Mouse (Mus musculus) forebrain, embryonic 13.5 days (tissue): ENCODE data around the gene Als2. TPM values are rescaled to one million over a fixed set of nuclear protein-coding genes. Genes with fewer than 3 reads are reported as not detected.
A peak's percentile ranks its signal among the peaks of the same experiment; 100 is the strongest.

Source experiments
- ATAC-seq: fragments of 200-750 bp; cut with Nextera tagmentation; 2 replicates; pipeline ENCODE4 v1.8.0; 2017
- H3K27ac ChIP-seq: fragments of 300-500 bp; sonication (generic); 2 replicates; pipeline ENCODE4 v1.5.1; 2015; ENCODE audit warnings: inconsistent platforms, mild to moderate bottlenecking, moderate library complexity
- H3K27me3 ChIP-seq: fragments of 300-500 bp; sonication (generic); 2 replicates; pipeline ENCODE4 v1.6.1; 2015; ENCODE audit warnings: mild to moderate bottlenecking, inconsistent platforms
- H3K36me3 ChIP-seq: fragments of 300-500 bp; sonication (generic); 2 replicates; pipeline ENCODE4 v1.6.1; 2015; ENCODE audit warnings: mild to moderate bottlenecking, inconsistent platforms; ENCODE audit not compliant: poor library complexity, severe bottlenecking
- H3K4me1 ChIP-seq: fragments of 300-500 bp; sonication (generic); 2 replicates; pipeline ENCODE4 v1.6.1; 2015; ENCODE audit warnings: inconsistent platforms
- H3K4me2 ChIP-seq: fragments of 300-500 bp; sonication (generic); 2 replicates; pipeline ENCODE4 v1.6.1; 2015; ENCODE audit warnings: inconsistent platforms, mild to moderate bottlenecking, moderate library complexity
- H3K4me3 ChIP-seq: fragments of 300-500 bp; sonication (generic); 2 replicates; pipeline ENCODE4 v1.5.1; 2015; ENCODE audit warnings: mild to moderate bottlenecking, inconsistent platforms
- H3K9ac ChIP-seq: fragments of 300-500 bp; sonication (generic); 2 replicates; pipeline ENCODE4 v1.6.1; 2015; ENCODE audit warnings: mild to moderate bottlenecking, inconsistent platforms
- H3K9me3 ChIP-seq: fragments of 300-500 bp; sonication (generic); replicated peaks from 2 replicates; pipeline ENCODE4 v1.6.1; 2016; ENCODE audit warnings: inconsistent platforms
- WGBS: fragments of 180-500 bp; shearing (Covaris S2); methylation state at CpG from one replicate; pipeline ENCODE4 v1.1.7; 2015; 5-methylcytosine and 5-hydroxymethylcytosine counted together
- polyA plus RNA-seq: library from polyadenylated mRNA; unstranded; fragments of >200 nt; fragmentation: Nextera tagmentation; extraction: Ambion mirVana; gene quantifications from 2 replicates; pipeline ENCODE4 v1.2.1, GENCODE M21; 2015

Gene Als2
- polyA plus RNA-seq, 1 experiment from 2014 or later, result 13.2 TPM

DNA sequence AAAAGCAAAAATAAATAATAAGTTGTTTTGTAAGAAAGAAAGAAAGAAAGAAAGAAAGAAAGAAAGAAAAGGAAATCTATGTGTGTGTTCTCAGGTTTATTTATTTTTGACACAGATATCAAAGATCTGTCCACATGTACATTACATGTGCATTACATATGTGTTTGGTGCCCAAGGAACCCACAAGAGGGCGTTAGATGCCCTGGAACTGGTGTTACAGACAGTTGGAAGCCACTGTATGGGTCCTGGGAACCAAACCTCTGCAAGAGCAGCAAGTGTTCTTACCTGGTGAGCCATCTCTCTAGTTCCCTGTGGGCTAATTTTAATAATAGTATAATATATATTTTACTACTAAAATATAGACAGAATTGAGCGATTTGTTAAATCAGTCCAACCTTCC lies 6.7 kb upstream of the Als2 start:
- no peak overlapping the region for H3K27ac ChIP-seq
- no peak overlapping the region for H3K9ac ChIP-seq
- H3K36me3 ChIP-seq, result no peaks in the 10 kb centered on the region
- ATAC-seq, result no peak
- 69% methylated on average over 2 of the region's 2 CpGs for whole genome bisulfite sequencing
- no peaks in the 10 kb centered on the region for H3K27me3 ChIP-seq
- H3K4me3 ChIP-seq, result no peak overlapping the region
- 0 out of 2 replicates have a peak, but pooled peaks cover 4% of the 10 kb centered on the region for H3K9me3 ChIP-seq
- H3K4me1 ChIP-seq, result no peaks in the 10 kb centered on the region
- H3K4me2 ChIP-seq, result no peak overlapping the region

DNA sequence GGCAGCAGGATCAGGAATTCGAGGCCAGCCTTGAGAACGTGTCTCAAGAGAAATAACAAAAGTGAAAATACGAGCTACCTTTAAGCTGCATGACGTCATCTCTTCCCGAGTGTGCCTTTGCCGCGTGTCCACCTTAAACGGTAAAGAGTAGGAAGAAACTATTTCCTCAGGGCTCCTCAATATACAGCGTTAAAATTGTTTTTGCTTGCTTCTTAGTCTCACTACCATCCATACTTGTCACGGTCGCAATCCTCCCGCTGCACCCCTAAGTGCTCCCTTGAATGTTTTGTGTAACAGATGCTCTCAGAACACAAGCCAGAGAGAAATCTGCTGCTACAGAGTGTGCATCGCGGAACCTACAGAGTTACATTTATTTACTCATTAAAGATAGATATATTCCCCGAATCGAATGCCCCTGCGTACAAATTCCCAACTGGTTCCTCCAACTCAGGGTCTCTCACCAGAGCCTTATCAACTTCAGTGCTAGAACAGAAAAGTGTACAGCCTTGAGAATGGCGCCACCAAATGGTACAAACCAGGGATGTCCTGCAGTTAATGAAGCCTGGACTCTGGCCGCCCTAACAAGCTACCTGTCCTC lies 682 bp upstream of the Als2 start:
- ATAC-seq, result peak; percentile 50; the same call in 1 of the 2 replicates
- 0 out of 2 replicates have a peak, but pooled peaks cover 4% of the 10 kb centered on the region for H3K9me3 ChIP-seq
- 0 out of 2 replicates have a peak overlapping the region, but pooled peaks have one; percentile 8 for H3K27ac ChIP-seq

DNA sequence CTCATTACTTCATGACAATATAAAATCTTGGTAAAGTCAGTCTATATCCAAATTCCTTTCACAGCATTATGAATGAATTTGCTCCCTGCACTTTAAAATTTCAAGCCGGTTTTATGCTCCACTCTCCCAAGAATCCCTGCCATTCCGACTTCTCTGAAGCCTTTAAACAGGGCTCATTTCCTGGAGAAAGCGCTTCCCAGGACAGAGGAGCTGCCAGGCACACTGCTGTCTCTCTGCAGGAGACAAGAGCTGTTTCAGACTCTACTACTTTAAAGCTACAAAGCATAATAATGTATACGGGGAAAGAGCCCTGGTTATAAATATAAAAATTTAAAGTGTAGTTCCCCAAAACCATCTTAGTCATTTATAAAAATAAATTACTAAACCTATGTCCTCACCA lies 7.8 kb downstream of the Als2 start:
- Histone ChIP-seq H3K27ac (no peak overlapping the region), H3K36me3 (peaks cover 10% of the 10 kb centered on the region; the same call in 1 of the 2 replicates), H3K27me3 (no peaks in the 10 kb centered on the region), H3K9ac (no peak overlapping the region), H3K4me3 (no peak overlapping the region), H3K4me2 (no peak overlapping the region), H3K9me3 (no peaks in the 10 kb centered on the region), H3K4me1 (no peaks in the 10 kb centered on the region)
- ATAC-seq, result no peak
- WGBS, result 43% methylated on average over 4 of the region's 4 CpGs

More for the DNA sequence above, 682 bp upstream of the Als2 start:
- no peaks in the 10 kb centered on the region for H3K27me3 ChIP-seq
- peaks cover 4% of the 10 kb centered on the region; the same call in 1 of the 2 replicates for H3K4me1 ChIP-seq
- no peaks in the 10 kb centered on the region for H3K36me3 ChIP-seq
- H3K4me2 ChIP-seq, result peak overlapping the region; percentile 69
- peak overlapping the region; percentile 80 for H3K9ac ChIP-seq
- H3K4me3 ChIP-seq, result peak overlapping the region; percentile 78
- WGBS, result under 1% methylated on average over 19 of the region's 19 CpGs

DNA sequence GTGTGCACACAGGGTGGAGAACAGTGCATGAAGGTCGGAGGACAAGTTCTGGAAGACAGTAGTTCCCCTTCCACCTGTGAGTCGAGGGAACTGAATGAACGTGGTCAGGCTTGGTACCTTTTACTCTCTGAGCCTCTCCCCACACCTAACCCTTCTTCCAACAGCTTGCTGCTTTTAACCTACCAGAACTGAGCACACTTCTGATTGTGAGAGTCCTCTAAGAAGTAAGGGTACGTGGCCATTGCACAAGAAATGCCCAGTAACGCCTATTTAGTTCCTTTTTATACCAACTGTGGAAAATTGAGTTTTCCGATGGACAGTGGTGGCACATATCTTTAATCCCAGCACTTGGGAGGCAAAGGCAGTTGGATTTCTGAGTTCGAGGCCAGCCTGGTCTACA lies 8.5 kb downstream of the Als2 start:
- H3K36me3 ChIP-seq, result peaks cover 10% of the 10 kb centered on the region; the same call in 1 of the 2 replicates
- no peaks in the 10 kb centered on the region for H3K9me3 ChIP-seq
- H3K9ac ChIP-seq, result no peak overlapping the region
- H3K4me1 ChIP-seq, result no peaks in the 10 kb centered on the region
- H3K4me2 ChIP-seq, result no peak overlapping the region
- no peak overlapping the region for H3K27ac ChIP-seq
- WGBS, result 88% methylated on average over 7 of the region's 7 CpGs
- no peaks in the 10 kb centered on the region for H3K27me3 ChIP-seq
- no peak overlapping the region for H3K4me3 ChIP-seq
- ATAC-seq, result no peak

DNA sequence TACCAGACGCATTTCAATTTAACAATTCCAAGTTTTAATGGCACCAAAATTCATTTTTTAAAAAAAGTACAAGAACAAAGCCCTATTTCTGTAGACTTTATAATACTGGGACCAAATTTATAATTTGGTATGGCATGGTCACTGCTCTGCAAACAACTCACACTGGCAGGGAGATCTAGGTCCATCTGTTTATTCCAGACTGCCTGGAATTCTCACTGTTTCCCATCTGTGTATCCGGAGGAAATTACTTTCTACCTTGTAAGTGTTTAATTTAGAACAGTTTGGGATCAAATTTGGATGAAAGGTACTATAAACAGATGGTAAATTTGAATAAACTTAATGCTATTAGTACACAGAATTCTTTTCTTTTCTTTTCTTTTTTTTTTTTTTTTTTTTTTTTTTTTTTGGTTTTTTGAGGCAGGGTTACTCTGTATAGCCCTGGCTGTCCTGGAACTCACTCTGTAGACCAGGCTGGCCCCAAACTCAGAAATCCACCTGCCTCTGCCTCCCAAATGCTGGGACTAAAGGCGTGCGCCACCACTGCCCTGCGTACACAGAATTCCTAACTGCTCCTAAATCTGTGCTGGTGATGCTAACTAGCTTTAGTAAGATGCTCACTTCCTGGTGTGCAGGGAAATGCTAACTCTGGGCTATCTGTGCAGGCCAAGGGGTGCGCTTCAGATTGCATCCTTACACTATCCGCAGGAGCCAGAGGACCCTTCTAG lies 14.8 kb downstream of the Als2 start:
- ATAC-seq, result no peak
- H3K4me2 ChIP-seq, result no peak overlapping the region
- H3K9ac ChIP-seq, result no peak overlapping the region
- no peaks in the 10 kb centered on the region for H3K9me3 ChIP-seq
- no peak overlapping the region for H3K27ac ChIP-seq
- no peaks in the 10 kb centered on the region for H3K4me1 ChIP-seq
- peaks cover 7% of the 10 kb centered on the region for H3K36me3 ChIP-seq
- H3K4me3 ChIP-seq, result no peak overlapping the region
- no peaks in the 10 kb centered on the region for H3K27me3 ChIP-seq
- WGBS, result 94% methylated on average over 7 of the region's 7 CpGs

DNA sequence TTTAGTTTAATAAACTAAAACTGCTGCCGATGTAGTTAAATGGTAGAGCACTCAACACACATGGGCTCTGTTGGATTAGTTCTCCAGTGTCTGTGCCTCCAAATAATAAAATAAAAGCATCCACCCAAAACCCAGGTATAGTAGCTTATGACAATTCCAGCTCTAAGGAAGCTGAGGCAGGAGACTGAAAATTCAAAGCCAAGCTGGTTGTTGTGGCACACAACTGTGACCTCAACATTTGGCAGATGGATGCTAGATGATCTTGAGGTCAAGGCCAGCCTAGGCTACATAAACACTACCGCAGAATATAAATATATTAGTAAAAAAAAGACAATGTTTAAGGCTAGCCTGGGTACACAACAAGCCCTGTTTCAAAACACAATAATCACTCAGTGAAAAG lies 15.4 kb downstream of the Als2 start:
- Histone ChIP-seq H3K9ac (no peak overlapping the region), H3K27ac (no peak overlapping the region), H3K4me3 (no peak overlapping the region), H3K4me2 (no peak overlapping the region), H3K27me3 (no peaks in the 10 kb centered on the region), H3K36me3 (peaks cover 9% of the 10 kb centered on the region), H3K4me1 (no peaks in the 10 kb centered on the region), H3K9me3 (no peaks in the 10 kb centered on the region)
- ATAC-seq, result no peak
- 97% methylated on average over 2 of the region's 2 CpGs for WGBS

DNA sequence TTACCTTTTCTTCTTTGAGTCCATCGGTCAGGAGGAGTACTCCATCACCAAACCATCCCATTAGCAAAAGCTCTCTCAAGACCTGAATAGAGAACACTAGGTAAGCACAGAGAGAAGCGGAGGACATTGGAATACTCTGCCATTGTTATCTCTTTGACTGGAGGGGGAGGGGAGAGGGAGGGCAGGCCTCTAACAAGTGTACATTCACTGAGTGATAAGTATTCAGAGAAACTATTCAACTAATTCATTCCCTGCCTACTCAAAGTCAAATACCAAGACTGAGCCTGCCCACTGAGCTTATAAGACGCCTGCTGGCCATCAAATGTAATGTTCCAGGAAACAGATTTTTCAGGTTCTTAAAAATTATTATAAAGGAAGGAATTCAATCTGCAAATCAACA lies 16.7 kb downstream of the Als2 start:
- no peak for ATAC-seq
- Histone ChIP-seq H3K9me3 (no peaks in the 10 kb centered on the region), H3K4me2 (no peak overlapping the region), H3K36me3 (peaks cover 21% of the 10 kb centered on the region), H3K27ac (no peak overlapping the region), H3K4me3 (no peak overlapping the region), H3K4me1 (no peaks in the 10 kb centered on the region), H3K27me3 (no peaks in the 10 kb centered on the region), H3K9ac (no peak overlapping the region)
- WGBS, result 61% methylated on average over 3 of the region's 3 CpGs

DNA sequence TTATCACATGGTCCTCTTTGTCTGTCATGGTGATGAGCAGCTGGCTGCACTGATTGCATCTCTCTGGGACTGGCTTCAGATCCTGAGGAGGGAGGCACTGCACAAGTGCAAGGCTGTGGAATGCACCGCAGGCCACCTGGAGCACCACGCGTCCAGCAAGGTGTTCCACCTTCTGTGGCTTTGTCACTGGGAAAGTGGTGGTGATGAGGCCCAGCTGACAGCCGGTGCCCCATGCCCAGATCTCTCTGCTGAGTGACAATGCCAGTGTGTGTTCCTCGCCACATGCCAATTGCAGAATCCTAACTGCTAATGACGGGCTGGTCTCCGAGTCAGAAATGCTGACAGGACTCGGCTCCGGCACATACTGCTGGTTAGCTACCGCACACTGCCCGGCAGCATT lies 21.6 kb downstream of the Als2 start:
- no peak for ATAC-seq
- Histone ChIP-seq H3K27ac (no peak overlapping the region), H3K9ac (no peak overlapping the region), H3K4me3 (no peak overlapping the region), H3K9me3 (no peaks in the 10 kb centered on the region), H3K27me3 (no peaks in the 10 kb centered on the region), H3K4me2 (no peak overlapping the region), H3K4me1 (no peaks in the 10 kb centered on the region), H3K36me3 (peaks cover 36% of the 10 kb centered on the region)
- 94% methylated on average over 11 of the region's 11 CpGs for WGBS

DNA sequence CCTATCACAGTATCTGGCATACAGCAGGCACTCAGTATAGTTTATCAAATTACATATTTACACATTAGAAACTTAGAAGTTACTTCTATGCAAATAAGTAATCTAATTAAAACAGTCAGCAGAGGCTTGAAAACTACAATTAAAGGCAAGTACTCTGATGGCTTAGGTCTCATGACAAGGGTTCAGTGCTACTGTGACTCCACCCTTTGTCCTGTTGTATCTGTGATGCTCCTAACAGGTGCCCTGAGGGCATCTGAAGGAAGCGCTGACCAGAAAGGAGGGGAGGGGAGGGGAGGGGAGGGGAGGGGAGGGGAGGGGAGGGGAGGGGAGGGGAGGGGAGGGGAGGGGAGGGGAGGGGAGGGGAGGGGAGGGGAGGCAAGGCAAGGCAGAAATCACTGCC lies 24.1 kb downstream of the Als2 start:
- no CpG with 5 or more reads among the region's 1 CpGs for WGBS
- Histone ChIP-seq H3K27me3 (no peaks in the 10 kb centered on the region), H3K4me2 (no peak overlapping the region), H3K4me3 (no peak overlapping the region), H3K27ac (no peak overlapping the region), H3K36me3 (peaks cover 47% of the 10 kb centered on the region), H3K9ac (no peak overlapping the region), H3K9me3 (no peaks in the 10 kb centered on the region), H3K4me1 (no peaks in the 10 kb centered on the region)
- no peak for ATAC-seq

DNA sequence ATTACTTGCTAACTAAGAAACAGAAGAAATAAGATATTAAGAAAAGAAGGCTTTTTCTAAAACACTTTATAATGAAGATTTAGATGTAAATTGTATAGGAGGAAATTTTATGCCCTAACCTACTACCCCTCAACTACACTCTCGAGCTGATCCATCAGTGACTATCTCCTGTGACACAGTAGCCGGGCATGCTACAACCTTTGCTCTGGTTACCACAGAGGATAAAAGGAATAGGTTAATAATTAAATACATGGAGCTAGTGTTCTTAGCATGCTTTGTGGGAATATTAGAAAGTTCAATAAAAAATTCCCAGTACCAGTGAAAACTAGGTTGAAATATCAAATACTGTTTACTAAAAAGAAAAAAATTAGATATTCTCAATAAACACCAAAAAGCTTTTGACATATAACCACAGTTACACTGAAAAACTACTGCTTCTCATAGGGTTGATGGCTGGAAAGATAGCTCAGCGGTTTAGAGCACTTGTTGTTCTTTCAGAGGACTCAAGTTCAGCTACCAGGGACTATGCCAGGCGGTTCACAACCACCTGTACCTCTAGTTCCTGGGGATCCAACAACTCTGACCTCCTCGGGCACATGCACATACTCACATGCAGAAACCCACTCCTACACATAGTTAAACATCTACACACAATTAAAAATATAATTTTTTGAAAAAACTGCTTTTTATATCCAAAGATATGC lies 24.8 kb downstream of the Als2 start:
- ATAC-seq, result no peak
- WGBS, result 86% methylated on average over 5 of the region's 5 CpGs
- Histone ChIP-seq H3K4me1 (no peaks in the 10 kb centered on the region), H3K9me3 (no peaks in the 10 kb centered on the region), H3K27ac (no peak overlapping the region), H3K9ac (no peak overlapping the region), H3K4me3 (no peak overlapping the region), H3K4me2 (no peak overlapping the region), H3K27me3 (no peaks in the 10 kb centered on the region), H3K36me3 (peaks cover 43% of the 10 kb centered on the region)

DNA sequence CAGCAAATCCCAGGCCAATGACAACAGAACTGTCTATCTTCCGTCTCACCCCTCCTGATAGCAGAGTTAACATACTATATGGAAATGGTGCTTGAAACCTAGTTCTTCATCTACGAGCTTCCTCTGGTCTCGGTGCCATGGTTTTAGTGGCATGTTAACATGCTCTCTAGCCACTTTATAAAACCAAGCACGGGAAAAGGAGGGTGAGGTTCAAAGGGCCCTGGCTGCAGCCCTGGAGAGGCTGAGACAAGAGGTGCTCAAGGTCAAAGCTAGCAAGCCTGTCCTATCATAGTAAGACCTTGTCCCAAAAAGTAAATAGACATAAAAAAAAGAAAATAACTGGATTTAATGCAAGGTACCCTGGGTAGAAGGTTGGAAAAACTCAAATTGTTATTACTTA lies 25.4 kb downstream of the Als2 start:
- WGBS, result 86% methylated on average over 4 of the region's 4 CpGs
- Histone ChIP-seq H3K36me3 (peaks cover 42% of the 10 kb centered on the region), H3K9me3 (no peaks in the 10 kb centered on the region), H3K4me1 (no peaks in the 10 kb centered on the region), H3K9ac (no peak overlapping the region), H3K27me3 (no peaks in the 10 kb centered on the region), H3K4me3 (no peak overlapping the region), H3K27ac (no peak overlapping the region), H3K4me2 (no peak overlapping the region)
- no peak for ATAC-seq

DNA sequence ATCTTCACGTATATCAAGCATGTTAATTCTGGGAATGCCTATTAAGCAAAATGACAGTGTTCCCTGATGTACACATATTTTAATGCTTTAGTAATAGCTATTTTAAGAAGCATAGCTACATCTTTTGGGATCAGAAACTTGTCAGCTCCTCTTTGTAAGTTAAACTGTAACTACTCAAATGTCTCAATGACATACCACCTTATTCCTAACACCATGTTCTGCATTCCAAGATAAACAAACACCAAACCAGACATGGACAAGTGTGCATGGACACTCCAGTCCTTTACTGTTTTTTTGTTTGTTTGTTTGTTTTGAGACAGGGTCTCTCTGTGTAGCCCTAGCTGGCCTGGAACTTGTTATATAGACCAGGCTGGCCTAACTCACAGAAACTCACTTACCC lies 28.7 kb downstream of the Als2 start:
- Histone ChIP-seq H3K4me3 (no peak overlapping the region), H3K27me3 (no peaks in the 10 kb centered on the region), H3K4me1 (no peaks in the 10 kb centered on the region), H3K36me3 (peaks cover 29% of the 10 kb centered on the region), H3K9ac (no peak overlapping the region), H3K4me2 (no peak overlapping the region), H3K27ac (no peak overlapping the region), H3K9me3 (no peaks in the 10 kb centered on the region)
- WGBS, result 96% methylated on average over 1 of the region's 1 CpGs
- no peak for ATAC-seq
